Mouse (Mus musculus) adrenal gland, adult 18-20 months (tissue): Measurements from ENCODE around the gene Adam1b. TPM values are rescaled to one million over a fixed set of nuclear protein-coding genes. Genes with fewer than 3 reads are reported as not detected.
"Not testable (repeated sequence)": the region's sequence is repeated elsewhere in the genome, so short reads cannot be mapped to it uniquely, and the experiment has no call there.

Experiments
- DNase-seq, 2 experiments: peaks; one replicate each; pipeline ENCODE4 v3.0.0; 2021 to 2022; ENCODE audit warnings: low spot score in 2 of 2
- total RNA-seq, 2 experiments: library from RNA; stranded (reverse); gene quantifications; 1 replicate in 1 of 2; 2 replicates in 1 of 2; pipeline ENCODE4 v1.2.3; 2021

Adam1b gene
- total RNA-seq, 2 experiments from 2014 or later: not detected

DNA sequence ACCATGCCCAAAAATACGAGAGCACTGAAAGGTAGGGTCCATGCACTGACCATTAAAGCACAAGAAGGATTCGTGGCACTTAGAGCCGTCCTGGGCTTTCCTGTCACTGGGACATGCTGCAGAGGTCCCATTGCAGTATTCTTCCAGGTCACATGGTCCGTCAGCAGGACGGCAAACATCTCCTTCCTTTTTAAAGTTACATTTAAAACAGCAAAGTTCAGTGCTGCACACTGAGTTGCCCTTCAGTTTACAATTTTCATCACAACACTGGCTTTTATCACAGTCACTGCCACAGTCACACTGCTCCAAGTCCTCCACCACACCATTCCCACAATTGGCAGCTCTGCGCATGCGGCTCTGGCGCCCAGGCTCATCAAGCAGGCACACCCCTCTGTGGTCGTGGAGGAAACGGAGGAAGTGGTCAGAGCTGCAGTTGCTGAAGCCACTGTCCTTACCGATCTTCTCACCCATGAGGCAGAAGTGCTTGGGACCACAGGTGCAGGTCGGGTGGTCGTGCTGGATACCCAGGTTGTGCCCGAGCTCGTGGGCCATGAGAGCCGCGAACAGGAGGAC is 1.7 kb downstream of the Adam1b start:
- not testable (repeated sequence) for DNase-seq

DNA sequence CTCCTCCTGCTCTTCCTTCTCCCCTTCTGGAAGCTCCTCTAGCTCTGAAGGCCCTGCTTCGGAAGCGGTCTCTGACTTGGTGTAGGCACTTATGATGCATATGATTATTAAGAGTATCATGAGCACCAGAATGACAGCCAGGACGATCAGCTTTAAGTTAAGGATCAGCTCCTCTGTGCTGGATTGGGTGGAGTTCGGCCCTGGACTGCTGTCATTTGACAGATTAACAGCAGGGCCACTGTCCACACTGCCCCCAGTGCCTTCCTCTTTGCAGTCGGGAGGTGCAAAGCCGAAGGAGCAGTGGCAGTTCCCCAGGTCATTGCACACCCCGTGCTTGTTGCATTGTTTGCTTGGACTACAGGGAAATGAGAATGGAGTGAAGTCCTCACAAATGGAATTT is 2.5 kb downstream of the Adam1b start:
- DNase-seq: no peak

DNA sequence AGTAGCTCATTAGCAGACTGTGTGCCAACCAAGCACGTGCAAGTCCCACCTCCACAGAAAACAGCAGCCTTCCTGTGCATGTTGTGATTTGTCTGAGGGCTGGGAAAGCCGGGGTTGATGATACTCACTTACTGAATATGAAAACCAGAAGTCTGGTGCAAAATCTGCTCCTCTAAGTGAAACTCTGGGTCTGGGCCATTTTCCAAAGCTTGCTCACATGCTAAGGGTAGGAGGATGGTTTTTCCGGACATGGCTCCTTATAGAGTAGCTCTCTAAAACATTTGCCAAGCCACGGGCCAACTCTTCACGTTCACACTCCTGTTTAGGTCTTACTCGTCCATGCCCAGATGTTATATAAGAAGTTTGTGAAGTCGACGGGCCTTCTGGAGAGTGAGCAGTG is 9.9 kb downstream of the Adam1b start:
- no peak for DNase-seq

DNA sequence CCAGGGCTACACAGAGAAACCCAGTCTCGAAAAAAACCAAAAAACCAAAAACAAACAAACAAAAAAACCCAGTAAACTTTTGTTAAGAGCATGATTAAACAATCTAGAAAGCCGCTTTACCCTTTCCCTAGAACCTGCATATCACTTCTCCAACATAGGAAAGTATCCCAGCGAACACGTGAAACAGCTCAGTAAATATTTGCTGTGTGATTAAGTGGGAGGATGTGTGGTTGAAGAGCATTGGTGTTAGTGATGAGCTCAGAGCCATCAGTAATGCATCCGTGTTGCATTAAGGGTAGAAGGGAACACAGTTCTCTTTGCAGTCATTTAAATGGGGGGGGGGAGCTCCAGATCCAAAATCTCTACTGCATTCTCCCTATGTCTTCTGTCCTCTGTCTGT is 18.4 kb downstream of the Adam1b start:
- no peak for DNase-seq

DNA sequence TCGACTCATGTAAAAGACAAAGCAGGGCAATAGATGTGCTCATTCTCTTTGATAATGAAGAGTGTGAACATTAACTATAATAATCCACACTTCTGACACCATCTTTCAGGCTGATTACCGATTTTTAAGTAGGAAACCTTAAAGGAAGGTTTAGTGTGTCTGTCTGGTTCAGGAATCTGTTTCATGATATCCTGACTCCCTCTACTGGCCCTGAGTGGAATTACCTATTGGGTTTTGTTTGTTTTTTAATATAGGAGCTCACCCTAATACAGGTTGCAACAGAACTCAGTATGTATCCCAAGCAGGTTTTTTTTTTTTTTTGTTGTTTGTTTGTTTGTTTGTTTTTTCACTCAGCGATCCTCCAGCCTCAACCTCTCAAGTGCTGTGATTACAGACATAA is 25.6 kb downstream of the Adam1b start:
- DNase-seq: no peak

DNA sequence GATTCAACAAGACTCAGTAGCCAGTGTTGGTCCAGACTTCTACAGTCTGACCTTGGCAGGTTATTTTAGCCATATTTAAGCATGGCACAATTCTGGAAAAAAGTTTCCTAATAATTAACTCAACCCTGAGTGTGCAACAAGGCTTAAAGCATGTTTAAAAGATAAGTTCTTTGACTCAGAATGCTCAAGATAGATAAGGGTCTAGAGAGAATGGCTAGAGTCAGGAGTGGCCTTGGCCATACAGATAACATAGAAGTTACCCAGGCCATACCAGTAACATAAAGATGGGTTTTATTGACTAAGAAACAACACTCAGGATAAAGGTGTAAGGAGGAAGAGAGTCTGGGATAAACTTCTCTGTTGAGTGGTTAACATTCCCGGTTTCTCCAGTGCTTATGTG is 27.2 kb downstream of the Adam1b start:
- no peak for DNase-seq

DNA sequence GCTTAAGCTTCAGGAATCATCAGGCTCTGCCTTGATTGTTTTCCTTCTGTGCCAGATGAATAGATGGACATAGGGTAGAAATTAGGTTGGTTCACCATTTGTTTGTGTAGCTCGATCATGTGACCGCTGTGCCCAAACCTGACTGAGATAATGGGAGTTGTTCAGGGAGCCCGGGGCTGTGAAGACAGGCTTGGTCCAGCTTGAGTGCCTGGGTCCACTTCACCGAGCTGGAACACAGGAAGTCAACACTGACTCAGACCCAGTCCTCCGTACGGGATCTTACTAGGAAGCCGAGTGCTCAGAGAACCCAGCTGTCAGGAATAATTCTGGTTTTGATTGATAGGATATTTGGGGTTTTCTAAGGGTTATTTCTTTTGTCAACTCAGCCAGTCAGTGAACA is 28.6 kb downstream of the Adam1b start:
- no peak for DNase-seq

DNA sequence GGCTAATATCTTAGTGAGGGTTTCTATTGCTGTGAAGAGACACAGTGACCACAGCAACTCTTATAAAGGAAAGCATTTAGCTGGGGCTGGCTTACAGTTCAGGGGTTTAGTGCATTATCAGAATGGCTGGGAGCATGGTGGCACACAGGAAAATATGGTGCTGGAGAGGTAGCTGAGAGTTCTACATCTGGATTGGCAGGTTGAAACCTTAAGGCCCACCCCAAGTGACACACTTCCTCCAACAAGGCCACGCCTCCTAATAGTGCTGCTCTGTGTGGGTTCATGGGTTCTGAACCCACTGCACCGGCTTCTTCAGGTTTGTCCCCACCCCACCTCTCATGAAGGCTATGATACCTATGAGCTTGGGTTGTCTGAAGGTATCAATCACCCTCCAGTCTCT is 30.8 kb downstream of the Adam1b start:
- DNase-seq: no peak

DNA sequence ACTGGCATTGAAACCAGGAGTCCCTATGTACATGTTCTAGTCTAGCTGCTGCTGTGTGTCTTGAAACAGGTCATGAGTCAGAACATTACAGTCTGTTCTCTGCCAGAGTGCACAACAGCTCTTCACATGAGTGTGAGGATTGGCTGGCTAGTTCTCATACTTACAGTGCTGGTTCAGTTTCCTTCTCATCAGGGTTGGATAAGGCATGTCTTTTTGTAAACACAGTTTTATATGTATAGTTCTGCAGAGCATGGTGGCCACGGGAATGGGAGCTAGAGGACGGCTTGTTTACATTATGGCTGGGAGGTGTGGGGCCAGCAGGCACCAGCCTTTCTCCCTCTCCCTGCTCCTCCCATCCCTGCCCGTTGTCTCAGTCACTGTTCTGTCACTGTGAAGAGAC is 33.7 kb downstream of the Adam1b start:
- DNase-seq: no peak

DNA sequence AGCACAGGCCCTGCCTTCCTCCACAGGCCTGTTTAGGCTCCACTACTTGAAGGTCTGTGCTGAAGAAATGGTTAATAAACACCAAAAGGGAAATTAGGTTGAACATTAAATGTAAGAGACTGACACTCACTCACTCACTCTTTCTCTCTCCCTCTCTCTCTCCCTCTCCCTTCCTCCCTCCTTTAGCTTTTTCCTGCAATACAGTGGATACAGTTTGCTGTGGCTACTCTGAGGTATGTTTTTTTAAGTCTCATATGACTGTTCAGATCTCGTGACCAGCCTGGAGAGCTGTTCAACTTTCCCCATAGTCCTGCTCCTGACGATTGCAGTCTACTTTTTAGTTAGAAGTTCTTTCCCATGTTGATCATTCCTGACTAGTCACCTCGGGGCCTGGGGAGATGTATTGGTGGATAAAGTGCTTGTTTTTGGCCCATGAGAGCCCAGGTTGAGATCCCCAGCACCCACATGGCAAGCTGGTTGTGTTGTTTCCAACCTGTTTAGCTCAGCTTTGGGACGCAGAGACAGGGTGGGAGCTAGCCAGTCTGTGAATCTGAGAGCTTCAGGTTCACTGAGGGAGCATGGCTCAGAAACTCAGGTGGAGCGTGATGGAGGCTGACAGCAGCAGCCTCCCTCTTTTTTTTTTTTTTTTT is 39.5 kb downstream of the Adam1b start:
- DNase-seq: no peak

DNA sequence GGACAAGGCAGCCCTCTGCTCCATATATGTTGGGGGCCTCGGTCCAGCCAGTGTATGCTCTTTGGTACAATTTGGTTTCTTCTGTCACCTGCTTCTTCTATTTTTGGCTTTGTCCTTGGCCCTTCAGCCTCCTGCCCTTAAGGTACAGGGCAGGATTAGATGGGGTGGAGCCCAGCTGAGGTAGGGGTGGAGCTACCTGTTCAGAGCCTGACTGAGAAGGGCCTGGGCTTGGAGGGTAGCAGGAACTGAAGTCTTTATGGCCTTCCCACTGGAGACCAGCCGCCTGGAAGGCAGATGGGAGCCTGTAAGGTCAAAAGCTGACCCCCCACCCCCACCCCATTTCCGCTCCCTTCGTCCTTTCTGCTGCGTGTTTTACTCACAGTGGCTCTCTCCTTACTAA is 40.3 kb downstream of the Adam1b start:
- DNase-seq: no peak

DNA sequence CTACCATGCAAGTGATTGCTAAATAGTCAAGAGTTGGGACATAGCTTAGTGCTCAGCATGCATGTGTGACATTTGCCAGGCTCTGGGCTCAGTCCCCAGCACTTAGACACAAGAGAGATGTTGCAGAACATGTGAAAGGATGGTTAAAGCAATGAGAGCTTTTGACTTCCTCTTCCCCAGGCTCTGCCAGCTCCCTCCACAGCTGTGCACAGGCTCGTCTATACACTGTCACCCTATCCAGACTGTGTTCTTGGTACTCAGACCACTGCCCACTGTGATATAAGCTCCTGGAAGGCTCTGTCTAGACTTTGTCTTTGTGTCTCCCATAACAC is 41.1 kb downstream of the Adam1b start:
- no peak for DNase-seq

DNA sequence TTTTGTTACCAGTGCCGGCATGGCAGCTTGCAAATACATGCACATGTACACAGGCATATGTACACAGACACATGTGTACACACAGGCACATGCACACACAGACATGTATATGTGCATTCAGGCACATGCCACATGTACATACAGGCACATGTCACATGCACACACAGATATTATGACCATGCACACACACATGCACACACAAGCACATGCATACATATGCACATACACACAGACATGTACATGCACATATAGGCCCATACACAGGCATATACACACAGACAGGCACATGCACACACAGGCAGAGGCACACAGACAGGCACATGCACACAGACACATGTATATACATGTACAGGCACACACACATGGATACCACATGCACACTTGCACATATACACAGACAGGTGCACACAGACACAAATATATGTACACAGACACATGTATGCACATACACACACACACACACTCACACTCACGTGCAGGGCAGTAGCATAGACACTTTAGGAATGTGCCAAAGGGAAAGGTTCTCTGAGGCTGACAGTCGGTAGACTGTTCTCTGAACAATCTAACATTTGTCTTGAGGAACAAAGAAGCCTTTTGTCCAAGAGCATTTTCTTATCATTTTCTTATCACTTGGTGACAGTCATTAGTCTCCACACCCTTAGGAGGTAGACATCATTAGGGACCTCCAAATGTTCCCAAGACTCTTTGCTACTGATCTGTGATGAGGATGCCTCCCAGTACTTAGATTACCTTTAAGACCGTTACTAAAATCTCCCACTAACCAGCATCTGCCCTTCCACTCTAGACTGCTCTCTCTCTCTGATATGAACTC is 41.7 kb downstream of the Adam1b start:
- no peak for DNase-seq

DNA sequence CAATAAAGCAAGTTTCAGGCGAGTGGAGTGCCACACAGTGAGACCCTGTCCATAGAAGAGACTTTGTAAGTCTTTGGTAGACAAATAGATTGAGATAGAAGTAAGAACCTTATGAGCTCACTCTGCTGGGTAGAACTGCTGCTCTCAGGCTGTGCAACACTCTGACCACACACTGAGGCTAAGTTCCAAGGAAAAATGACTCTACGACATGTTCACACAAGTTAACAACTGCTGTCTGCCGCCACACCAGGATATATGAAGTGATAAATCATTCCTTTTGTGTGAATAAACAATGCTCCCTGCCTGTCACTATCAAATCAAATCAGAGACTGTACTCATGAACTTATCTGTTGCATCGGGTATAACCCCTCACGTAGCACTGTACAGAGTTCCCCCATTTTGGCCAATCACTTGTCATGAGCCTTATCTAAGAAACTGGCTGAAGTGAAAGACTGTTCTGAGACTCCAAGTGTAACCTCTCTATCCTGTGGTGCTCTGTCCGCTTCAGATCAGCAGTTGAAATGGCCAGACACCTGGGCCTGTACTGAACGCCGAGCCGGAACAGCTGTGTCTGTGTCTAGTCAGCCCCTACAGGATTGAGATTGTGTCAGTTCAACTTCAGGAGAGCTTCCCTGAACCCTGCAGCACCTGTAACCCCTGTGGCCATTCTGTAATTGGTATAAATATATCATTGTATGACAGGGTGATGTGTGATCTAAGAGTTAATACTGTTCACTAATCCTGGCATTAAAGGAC is 47.5 kb downstream of the Adam1b start:
- no peak for DNase-seq

DNA sequence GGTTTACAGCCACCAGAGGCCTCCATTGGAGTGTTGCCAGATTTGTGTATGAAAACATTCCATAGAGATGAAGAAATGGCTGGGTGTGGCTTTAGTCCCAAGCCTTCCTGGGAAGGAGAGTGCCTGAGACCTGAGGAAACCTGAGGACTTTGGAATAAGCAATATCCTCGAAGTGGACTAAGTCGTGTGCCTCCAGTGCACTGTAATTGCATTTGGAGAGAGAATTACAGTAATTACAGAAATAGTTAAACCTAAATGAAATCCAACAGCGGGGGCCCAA is 48.8 kb downstream of the Adam1b start:
- no peak for DNase-seq

DNA sequence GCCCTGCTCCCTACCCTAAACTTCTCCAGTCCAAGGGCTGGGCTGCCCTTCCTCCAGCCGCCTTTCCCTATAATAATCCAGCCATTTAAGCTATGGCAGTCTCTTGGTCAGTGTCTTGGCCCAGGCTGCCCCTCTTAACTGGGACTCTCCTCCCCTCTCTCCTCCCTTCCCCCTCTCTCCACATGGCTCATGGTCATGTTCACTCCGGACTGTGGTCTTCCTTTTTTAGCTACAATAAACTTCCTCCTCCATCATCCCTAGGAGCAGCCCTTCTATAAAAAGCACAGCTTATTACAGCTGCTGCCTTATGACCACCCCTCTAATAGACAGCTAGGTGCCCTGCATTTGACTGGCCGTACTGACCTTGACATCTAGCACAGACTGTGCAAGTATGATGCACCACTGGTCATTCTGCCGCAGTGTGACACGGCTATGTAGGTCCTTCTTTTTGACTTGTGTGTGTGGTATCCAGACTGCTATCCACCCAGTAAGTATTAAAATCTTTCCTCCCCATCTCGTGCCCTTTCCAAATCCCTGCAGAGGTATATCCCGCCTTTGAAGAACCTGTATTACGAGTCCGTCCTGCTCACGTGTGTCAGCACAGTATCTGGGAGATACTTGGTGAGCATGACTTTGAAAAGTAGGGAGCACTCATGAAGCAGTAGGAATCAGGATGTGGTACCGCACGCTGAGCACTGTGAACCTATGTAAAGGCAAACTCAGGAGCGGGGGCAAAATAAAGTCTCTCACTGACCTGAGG is 49.3 kb downstream of the Adam1b start:
- no peak for DNase-seq

DNA sequence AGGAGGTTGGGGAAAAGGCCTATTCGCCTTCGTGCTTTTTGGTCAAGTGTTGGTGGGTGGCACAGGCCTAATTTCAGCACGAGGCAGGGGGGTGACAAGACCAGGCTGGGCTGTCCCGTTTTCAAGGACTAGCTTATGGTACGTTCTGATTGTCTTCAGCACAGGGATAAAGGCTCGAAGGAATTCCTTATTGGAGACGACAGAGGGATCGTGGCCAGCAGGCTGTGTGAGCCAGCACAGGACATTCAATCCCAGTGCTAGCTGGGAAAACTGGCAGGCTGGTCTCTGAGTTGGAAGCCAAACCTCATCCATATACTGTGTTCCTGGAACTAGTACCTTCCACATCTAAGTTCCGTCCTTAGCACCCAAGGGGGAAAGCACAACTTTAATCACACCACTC is 50.3 kb downstream of the Adam1b start:
- DNase-seq: no peak

DNA sequence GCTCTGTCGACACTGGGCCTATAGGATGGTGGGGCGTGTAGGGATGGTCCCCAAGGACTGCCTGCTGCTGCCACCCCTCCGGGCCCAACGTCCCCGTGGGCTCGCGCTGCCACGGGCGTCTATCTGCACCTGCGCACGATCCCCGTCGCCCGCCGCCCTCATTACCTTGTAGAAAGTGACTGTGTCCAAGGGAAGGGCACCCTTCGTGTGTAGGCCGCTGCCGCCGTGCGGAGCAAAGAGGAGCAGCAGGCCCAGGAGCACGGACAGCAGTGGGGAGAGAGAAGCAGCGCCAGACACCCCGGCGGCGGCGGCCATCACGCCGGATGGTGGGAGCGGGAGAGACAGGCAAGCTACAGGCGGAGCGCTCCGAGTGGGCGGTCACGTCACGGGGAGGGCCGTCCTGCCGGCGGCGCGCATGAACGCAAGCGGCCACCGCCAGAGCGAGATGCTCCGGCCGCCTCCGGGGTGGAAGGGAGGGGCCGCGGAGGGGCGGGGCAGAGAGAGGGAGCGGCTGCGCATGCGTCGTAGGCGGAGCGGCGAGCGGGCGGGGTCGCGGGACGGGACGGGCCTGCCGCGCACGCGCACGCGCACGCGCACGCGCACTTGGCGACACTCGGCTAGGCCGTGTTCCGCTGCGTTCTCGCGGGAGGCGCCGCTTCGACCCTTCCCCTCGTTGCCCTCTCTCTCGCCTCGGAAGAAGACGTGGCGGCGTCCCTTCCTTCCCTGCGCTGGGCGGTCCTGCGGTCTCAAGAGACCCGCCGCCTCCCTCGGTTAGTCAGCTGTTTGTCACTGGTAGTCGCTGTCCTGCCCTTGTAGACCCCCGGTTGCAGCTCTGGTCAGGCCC is 51.0 kb downstream of the Adam1b start, which contains the start of gene Erp29:
Gene Erp29 (minus strand): TSS at position 481 of the 844 bp plus-strand sequence.
- peak; percentile 99 to 100 for DNase-seq

DNA sequence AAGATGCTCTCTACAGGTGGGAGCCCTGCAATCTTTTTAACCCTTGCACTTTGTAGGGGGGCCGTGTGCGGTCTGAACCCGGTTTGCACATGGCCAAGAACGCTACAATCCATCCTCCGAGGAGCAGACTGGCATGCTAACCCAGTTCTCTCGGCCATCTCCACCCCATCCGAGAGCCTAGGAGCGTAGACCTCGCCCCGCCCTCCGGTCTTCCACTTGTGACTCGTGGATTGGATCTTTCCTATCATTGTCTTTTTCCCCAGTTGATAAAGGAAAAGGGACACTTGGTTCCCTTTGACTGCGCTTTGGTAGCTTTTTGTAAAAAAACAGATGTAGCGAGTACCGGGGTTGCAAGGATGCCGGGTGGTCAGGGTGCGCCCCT is 51.6 kb downstream of the Adam1b start, which contains the start of gene Tmem116:
Gene Tmem116 (plus strand): TSS at position 250 of the 382 bp plus-strand sequence.
- DNase-seq: peak in 1 of 2 experiments; percentile 43

DNA sequence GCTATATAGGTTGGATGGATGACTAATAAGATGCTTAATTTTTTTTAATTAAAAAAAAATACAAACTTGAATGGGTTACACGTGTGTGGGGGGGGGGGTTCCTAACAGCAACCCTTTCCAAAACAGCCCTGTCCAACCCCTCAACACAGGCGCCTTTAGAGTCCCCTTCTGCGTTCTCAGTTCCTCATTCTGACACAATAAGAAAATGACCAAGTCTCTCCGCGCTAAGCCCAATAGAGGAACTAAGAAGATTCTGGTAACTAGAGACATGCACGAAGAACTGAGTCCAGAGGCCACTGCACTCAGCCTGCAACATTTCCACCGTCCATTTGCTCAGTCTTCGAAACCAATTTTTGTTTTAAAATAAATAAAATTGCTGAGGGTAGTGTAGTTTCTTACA is 52.0 kb downstream of the Adam1b start:
- no peak for DNase-seq
